Mouse (Mus musculus) neural tube, embryonic 11.5 days (tissue): ENCODE data around the gene Efna1. TPM values are rescaled to one million over a fixed set of nuclear protein-coding genes. Genes with fewer than 3 reads are reported as not detected.

Experiments
- ATAC-seq: fragments of 200-750 bp; cut with Nextera tagmentation; 2 replicates; pipeline ENCODE4 v1.8.0; 2017; ENCODE audit warnings: moderate number of reproducible peaks, mild to moderate bottlenecking, moderate TSS enrichment, moderate library complexity; ENCODE audit not compliant: insufficient read depth, low FRiP score, low TSS enrichment
- DNase-seq: peaks from one replicate; pipeline ENCODE4 v3.0.0-alpha.2; 2015; ENCODE audit warnings: low spot score
- H3K27ac ChIP-seq: fragments of 300-500 bp; sonication (generic); 2 replicates; pipeline ENCODE4 v1.5.1; 2014; ENCODE audit warnings: low read depth, mild to moderate bottlenecking, low read length
- H3K27me3 ChIP-seq: fragments of 300-500 bp; sonication (generic); 2 replicates; pipeline ENCODE4 v1.6.1; 2014; ENCODE audit warnings: mild to moderate bottlenecking, low read length, mixed read lengths; ENCODE audit not compliant: control insufficient read depth, insufficient read depth
- H3K36me3 ChIP-seq: fragments of 300-500 bp; sonication (generic); 2 replicates; pipeline ENCODE4 v1.6.1; 2014; ENCODE audit warnings: mild to moderate bottlenecking, low read length, moderate library complexity, mixed read lengths; ENCODE audit not compliant: control insufficient read depth, insufficient read depth
- H3K4me1 ChIP-seq: fragments of 300-500 bp; sonication (generic); 2 replicates; pipeline ENCODE4 v1.6.1; 2014; ENCODE audit warnings: low read length, mixed read lengths; ENCODE audit not compliant: control insufficient read depth, insufficient read depth
- H3K4me2 ChIP-seq: fragments of 300-500 bp; sonication (generic); 2 replicates; pipeline ENCODE4 v1.6.1; 2014; ENCODE audit warnings: low read depth, mild to moderate bottlenecking, moderate library complexity
- H3K4me3 ChIP-seq: fragments of 300-500 bp; sonication (generic); 2 replicates; pipeline ENCODE4 v1.5.1; 2014; ENCODE audit warnings: low read depth, low read length
- H3K9ac ChIP-seq: fragments of 300-500 bp; sonication (generic); 2 replicates; pipeline ENCODE4 v1.6.1; 2014; ENCODE audit warnings: mild to moderate bottlenecking, low read length
- H3K9me3 ChIP-seq: fragments of 300-500 bp; sonication (generic); 2 replicates; pipeline ENCODE4 v1.6.1; 2016; ENCODE audit warnings: low read length; ENCODE audit not compliant: control insufficient read depth
- WGBS: fragments of 180-500 bp; shearing (Covaris S2); extraction: QIAGEN DNeasy Blood & Tissue Kit; methylation state at CpG from one replicate; pipeline ENCODE4 v1.1.7; 2014; 5-methylcytosine and 5-hydroxymethylcytosine counted together
- polyA plus RNA-seq: library from polyadenylated mRNA; unstranded; fragments of >200 nt; fragmentation: Nextera tagmentation; extraction: Ambion mirVana; gene quantifications from 2 replicates; pipeline ENCODE4 v1.2.1, GENCODE M21; 2014

Gene Efna1
- polyA plus RNA-seq: 13.7 and 15.9 TPM in 2 replicates

DNA sequence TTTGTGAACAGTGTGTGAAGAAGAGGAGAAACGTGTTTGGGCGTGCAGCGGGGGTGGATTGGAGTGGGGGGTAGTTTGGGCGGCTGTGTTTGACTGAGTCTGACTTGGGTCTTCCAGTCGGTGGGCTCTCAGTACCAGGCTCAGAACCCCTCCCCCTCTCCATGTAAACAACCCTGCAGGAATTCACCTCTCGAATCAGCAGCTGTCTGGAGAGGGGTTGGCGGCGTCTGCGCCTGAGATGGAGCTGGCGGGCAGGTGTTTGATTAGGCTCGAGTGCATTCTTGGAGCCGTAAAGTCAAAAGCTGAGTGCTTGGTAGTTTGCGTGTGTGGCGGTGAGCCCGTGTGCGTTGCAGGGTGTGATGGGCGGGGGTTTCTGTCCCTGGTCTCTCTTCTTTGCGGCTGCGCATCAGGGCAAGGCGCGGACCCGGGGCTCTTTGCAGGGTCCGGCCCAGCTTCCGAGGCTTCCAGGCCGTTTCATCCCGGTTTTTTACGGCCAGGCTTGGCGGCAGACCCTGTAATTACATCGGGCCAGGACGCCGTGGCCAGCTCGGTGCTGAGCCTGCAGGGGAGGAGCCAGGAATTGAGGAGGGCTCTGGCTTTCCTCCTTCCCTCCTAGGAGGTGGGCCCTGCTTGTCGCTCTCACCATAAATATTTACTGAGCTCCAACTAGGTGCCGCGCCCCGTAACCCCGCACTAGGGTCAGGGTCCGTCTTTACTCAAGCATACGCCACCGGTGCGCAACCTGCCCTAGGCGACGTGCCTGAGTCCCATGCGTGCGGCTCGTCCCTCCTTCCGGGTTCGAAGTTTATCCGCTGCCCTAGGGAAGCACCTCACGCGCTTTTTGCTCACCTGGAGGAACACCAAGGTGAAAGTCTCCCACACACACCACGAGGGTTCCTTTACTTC lies at the start of gene Efna1:
Gene Efna1 (minus strand): TSS at position 537 of the 906 bp plus-strand sequence.
- H3K4me3 ChIP-seq: peak within 1 kb of the TSS; percentile 41
- H3K27me3 ChIP-seq: peaks cover 27% of the 10 kb centered on the region
- H3K4me1 ChIP-seq: peaks cover 14% of the 10 kb centered on the region
- under 1% methylated on average over 52 of the region's 52 CpGs for WGBS
- DNase-seq: peak; percentile 63
- H3K9ac ChIP-seq: peak within 1 kb of the TSS; percentile 58
- no peak within 1 kb of the TSS for H3K27ac ChIP-seq
- ATAC-seq: peak; percentile 31; the same call in 1 of the 2 replicates
- H3K4me2 ChIP-seq: peak within 1 kb of the TSS; percentile 94
- H3K36me3 ChIP-seq: no peaks in the 10 kb centered on the region
- H3K9me3 ChIP-seq: no peaks in the 10 kb centered on the region

DNA sequence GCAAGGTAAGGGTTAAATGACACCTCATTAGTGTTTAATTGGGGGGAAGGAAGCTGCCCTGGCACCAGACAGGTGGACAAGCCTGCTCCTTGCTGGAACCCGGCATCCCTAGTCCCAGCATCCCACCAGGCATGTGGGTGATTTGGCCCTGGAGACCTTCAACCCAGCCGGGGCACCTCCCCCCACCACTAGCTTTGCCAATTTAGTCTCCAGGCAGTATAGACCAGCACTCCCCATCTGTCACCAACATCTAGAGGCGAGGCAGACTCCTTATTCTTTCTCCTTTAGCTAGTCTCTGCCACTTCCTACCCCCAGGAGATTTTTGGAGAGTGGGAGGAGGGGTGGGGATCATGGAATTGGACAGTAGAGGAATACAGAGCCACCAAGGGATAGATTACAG lies 49.4 kb upstream of the Efna1 start:
- Histone ChIP-seq H3K4me3 (no peak overlapping the region), H3K27ac (no peak overlapping the region), H3K9ac (no peak overlapping the region), H3K36me3 (peaks cover 3% of the 10 kb centered on the region; the same call in 1 of the 2 replicates), H3K9me3 (no peaks in the 10 kb centered on the region), H3K27me3 (no peaks in the 10 kb centered on the region), H3K4me2 (peak overlapping the region; percentile 5; the same call in 1 of the 2 replicates), H3K4me1 (peaks cover 25% of the 10 kb centered on the region)
- no peak for ATAC-seq
- WGBS: 48% methylated on average over 3 of the region's 3 CpGs
- no peak for DNase-seq

DNA sequence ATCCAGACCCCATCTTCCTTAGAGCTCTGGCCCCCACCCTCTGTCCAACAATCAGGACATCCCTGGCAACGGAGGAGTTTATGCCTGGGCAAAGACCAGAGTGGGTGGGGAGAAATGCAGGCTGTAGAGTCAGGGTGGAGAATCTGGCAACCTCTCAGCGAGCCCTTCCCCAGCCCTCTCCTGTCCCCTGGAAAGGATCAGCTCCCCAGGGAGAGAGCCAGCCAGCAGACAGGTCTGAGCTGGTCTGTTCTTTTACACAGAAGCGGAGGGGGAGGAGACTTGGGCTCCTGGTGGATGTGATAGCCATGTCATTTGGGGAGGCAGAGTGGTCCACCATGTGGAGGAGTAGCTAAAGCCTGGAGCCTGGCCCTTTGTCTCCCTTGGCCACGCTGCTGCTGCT lies 47.7 kb upstream of the Efna1 start:
- ATAC-seq (no peak), DNase-seq (no peak)
- Histone ChIP-seq H3K9me3 (no peaks in the 10 kb centered on the region), H3K36me3 (no peaks in the 10 kb centered on the region), H3K27ac (no peak overlapping the region), H3K4me3 (no peak overlapping the region), H3K4me1 (peaks cover 25% of the 10 kb centered on the region), H3K4me2 (no peak overlapping the region), H3K27me3 (no peaks in the 10 kb centered on the region), H3K9ac (no peak overlapping the region)
- 14% methylated on average over 4 of the region's 4 CpGs for WGBS

DNA sequence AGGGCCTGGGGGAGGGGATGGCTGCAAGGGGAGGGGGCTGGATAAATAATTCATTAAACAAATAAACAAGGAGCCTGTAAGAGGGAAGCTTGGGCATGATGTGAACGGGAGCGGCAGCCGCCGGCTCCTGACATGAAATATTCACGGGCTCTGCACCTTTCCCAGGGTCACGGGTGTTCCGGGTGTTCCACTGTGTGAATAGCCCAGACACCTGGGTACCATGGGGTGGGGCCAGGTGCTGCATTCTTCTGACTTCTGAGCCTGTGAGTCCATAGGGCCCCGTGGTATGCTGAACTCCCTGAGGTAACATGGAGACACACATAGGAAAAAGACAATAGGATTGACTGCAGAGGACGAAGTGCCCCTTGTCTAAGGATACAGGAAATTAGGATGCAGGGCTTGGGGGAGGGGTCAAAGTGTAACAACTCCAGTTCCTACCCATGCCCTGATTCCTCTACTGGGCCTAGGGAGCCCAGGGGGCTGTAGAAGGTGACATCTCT lies 46.5 kb upstream of the Efna1 start:
- H3K4me2 ChIP-seq: no peak overlapping the region
- H3K4me1 ChIP-seq: peaks cover 16% of the 10 kb centered on the region
- H3K4me3 ChIP-seq: no peak overlapping the region
- peaks cover under 1% of the 10 kb centered on the region; the same call in 1 of the 2 replicates for H3K27me3 ChIP-seq
- 36% methylated on average over 9 of the region's 9 CpGs for WGBS
- no peak; the same call in 1 of the 2 replicates for ATAC-seq
- peak; percentile 45 for DNase-seq
- H3K27ac ChIP-seq: peak overlapping the region; percentile 71
- no peak overlapping the region for H3K9ac ChIP-seq
- H3K36me3 ChIP-seq: no peaks in the 10 kb centered on the region
- no peaks in the 10 kb centered on the region for H3K9me3 ChIP-seq

DNA sequence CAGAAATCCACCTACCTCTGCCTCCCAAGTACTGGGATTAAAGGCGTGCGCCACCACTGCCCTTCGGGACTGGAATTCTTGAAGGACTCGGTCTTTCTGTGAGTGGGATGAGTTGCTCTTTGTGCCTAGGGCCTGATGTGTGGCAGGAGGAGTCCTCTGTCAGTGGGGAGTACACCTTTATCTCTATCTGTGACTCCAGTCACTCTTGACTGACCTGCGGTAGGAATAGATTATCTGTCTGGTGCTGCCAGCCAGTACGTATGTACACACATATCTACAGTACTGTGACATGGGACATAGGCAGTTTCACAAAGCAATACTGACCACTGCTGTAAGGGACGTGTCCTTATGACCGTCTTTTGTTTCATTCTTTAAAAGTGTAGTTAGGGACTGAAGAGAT lies 44.9 kb upstream of the Efna1 start:
- peaks cover 18% of the 10 kb centered on the region for H3K4me1 ChIP-seq

DNA sequence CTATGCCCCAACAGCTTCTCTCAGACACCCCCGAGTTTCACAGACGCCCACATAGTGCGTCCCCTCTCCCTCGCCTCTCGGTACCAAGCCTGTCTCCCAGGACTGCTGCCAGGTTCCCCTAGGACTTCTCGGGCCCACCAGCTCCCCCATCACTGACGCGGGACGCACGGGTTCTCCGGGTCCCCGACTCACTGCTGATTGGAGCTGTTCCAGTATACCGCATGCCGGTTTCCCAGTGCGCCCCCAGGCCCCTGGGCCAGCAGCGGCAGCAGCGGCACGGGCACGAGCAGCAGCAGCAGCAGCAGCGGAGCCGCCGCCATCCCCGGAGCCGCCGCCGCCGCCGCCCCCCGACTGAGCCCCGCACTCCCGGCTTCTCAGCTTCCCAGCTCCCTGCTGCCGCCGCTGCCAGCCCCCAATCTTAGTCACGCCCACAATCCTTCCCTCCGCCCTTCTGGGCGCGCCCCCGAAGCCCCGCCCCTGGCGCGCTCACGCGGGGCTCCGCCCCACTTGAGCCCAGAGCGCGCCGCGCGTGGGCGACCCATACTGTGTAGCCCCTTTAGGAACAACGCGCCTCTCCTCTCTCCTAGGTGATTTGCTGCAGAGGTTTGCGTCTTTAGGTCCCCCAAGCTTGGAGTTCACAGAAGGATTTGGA lies 41.7 kb upstream of the Efna1 start, which contains the start of gene Efna3:
Gene Efna3 (minus strand): TSS at position 452 of the 652 bp plus-strand sequence.
- WGBS: under 1% methylated on average over 43 of the region's 53 CpGs
- H3K9ac ChIP-seq: peak within 1 kb of the TSS; percentile 88
- H3K27me3 ChIP-seq: peaks cover 43% of the 10 kb centered on the region

More for the DNA sequence above, 44.9 kb upstream of the Efna1 start:
- Histone ChIP-seq H3K9ac (no peak overlapping the region), H3K36me3 (no peaks in the 10 kb centered on the region), H3K27ac (no peak overlapping the region), H3K4me2 (no peak overlapping the region), H3K9me3 (no peaks in the 10 kb centered on the region), H3K27me3 (peaks cover 12% of the 10 kb centered on the region), H3K4me3 (no peak overlapping the region)
- no peak for DNase-seq
- ATAC-seq: no peak
- 92% methylated on average over 8 of the region's 8 CpGs for WGBS

DNA sequence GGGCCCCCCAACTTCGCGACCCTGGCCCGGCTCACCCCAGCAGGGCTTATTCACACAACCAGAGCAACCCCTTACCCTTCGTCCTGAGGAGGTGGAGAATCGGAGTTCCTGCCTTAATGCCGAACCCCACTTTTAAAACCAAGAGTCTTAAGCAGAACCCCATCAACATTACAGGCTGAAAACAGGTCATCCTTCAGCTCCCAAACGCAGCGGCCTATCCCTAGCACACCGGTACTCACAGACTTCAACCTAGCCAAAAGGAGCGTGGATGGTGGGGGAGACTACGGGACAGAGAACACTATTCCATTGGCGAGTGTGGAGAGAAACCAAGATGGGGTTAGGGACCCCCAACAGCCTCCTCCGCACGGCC lies 41.2 kb upstream of the Efna1 start:
- Histone ChIP-seq H3K36me3 (no peaks in the 10 kb centered on the region), H3K4me2 (peak overlapping the region; percentile 70), H3K9me3 (no peaks in the 10 kb centered on the region), H3K9ac (peak overlapping the region; percentile 88), H3K27me3 (peaks cover 44% of the 10 kb centered on the region), H3K4me1 (peaks cover 35% of the 10 kb centered on the region), H3K27ac (peak overlapping the region; percentile 96), H3K4me3 (peak overlapping the region; percentile 58)
- ATAC-seq (no peak), DNase-seq (peak; percentile 48)
- WGBS: under 1% methylated on average over 14 of the region's 14 CpGs

More for the DNA sequence above, 41.7 kb upstream of the Efna1 start, which contains the start of gene Efna3:
- DNase-seq: peak; percentile 89
- peak; percentile 8; the same call in 1 of the 2 replicates for ATAC-seq
- Histone ChIP-seq H3K36me3 (no peaks in the 10 kb centered on the region), H3K27ac (peak within 1 kb of the TSS; percentile 96), H3K9me3 (no peaks in the 10 kb centered on the region), H3K4me3 (peak within 1 kb of the TSS; percentile 58), H3K4me1 (peaks cover 36% of the 10 kb centered on the region), H3K4me2 (peak within 1 kb of the TSS; percentile 70)

DNA sequence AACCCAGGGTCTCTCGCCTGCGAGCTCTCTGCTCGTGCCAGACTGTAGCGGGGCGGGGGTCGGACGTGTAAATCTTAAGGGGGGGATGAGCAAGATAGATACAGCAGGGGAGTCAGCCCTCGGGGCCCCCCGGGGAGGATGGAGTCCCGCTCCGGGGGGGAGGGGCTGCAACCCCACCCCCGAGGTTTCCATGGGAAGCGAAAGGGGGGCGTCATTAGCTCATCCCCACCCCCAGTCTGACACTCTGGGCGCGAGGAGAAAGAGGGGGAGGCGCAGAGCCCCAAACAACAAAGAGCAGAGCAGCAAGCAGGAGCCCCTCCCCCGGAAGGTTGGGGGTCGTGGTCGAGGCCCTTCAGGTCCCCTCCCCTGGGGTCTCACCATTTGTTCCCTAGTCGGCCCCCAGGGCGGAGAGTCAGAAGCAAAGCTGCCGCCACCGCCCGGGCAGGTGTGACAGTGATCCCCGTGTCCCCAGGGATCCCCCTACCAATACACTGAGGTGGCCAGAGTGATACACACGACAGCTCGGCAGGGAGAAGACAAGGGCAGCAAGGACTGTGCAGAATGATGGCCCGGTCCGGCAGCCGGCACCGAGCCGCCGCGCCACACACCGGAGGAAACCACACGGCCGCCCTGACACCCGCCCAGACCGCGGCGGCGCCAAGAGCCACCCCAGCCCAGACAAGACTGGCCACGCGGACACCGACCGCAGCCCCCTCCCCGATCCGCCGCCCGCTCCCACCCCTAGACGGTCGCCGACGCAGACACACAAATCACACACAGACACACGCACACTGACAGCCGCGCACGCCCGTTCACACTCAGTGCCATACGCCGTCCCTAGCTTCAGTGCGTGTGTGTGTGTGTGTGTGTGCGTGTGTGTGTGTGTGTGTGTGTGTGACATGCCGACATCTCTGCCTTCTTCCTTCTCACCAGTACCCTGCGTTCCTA lies 40.5 kb upstream of the Efna1 start:
- under 1% methylated on average over 56 of the region's 66 CpGs for WGBS

More for the DNA sequence above, 40.5 kb upstream of the Efna1 start:
- no peaks in the 10 kb centered on the region for H3K9me3 ChIP-seq
- peak overlapping the region; percentile 70 for H3K4me2 ChIP-seq
- H3K36me3 ChIP-seq: no peaks in the 10 kb centered on the region
- H3K4me1 ChIP-seq: peaks cover 39% of the 10 kb centered on the region
- H3K9ac ChIP-seq: peak overlapping the region; percentile 88
- peak overlapping the region; percentile 58 for H3K4me3 ChIP-seq
- ATAC-seq (peak; percentile 54), DNase-seq (peak; percentile 62)
- peaks cover 46% of the 10 kb centered on the region for H3K27me3 ChIP-seq
- peak overlapping the region; percentile 96 for H3K27ac ChIP-seq
